Mouse (Mus musculus) hindbrain, embryonic 15.5 days (tissue): Measurements from ENCODE around the gene Zcwpw1. TPM values are rescaled to one million over a fixed set of nuclear protein-coding genes. Genes with fewer than 3 reads are reported as not detected.

Experiments
- ATAC-seq: fragments of 200-750 bp; cut with Nextera tagmentation; 2 replicates; pipeline ENCODE4 v1.8.0; 2017; ENCODE audit warnings: low read depth, moderate number of reproducible peaks, moderate TSS enrichment; ENCODE audit not compliant: low FRiP score
- H3K27ac ChIP-seq: fragments of 300-500 bp; sonication (generic); replicated peaks from 2 replicates; pipeline ENCODE4 v1.5.1; 2015; ENCODE audit warnings: mild to moderate bottlenecking, inconsistent platforms
- H3K27me3 ChIP-seq: fragments of 300-500 bp; sonication (generic); 2 replicates; pipeline ENCODE4 v1.6.1; 2015; ENCODE audit warnings: control low read depth, inconsistent platforms
- H3K36me3 ChIP-seq: fragments of 300-500 bp; sonication (generic); 2 replicates; pipeline ENCODE4 v1.6.1; 2015; ENCODE audit warnings: control low read depth, inconsistent platforms
- H3K4me1 ChIP-seq: fragments of 300-500 bp; sonication (generic); replicated peaks from 2 replicates; pipeline ENCODE4 v1.6.1; 2015; ENCODE audit warnings: control low read depth, inconsistent platforms
- H3K4me2 ChIP-seq: fragments of 300-500 bp; sonication (generic); 2 replicates; pipeline ENCODE4 v1.6.1; 2015; ENCODE audit warnings: moderate library complexity, mild to moderate bottlenecking, inconsistent platforms
- H3K4me3 ChIP-seq: fragments of 300-500 bp; sonication (generic); 2 replicates; pipeline ENCODE4 v1.5.1; 2015; ENCODE audit warnings: mild to moderate bottlenecking, inconsistent platforms
- H3K9ac ChIP-seq: fragments of 300-500 bp; sonication (generic); 2 replicates; pipeline ENCODE4 v1.6.1; 2015; ENCODE audit warnings: inconsistent platforms
- H3K9me3 ChIP-seq: fragments of 300-500 bp; sonication (generic); 2 replicates; pipeline ENCODE4 v1.6.1; 2016; ENCODE audit warnings: control low read depth, inconsistent platforms
- WGBS: fragments of 180-500 bp; shearing (Covaris S2); methylation state at CpG from one replicate; pipeline ENCODE4 v1.1.7; 2015; 5-methylcytosine and 5-hydroxymethylcytosine counted together
- polyA plus RNA-seq: library from polyadenylated mRNA; unstranded; fragments of >200 nt; fragmentation: Nextera tagmentation; extraction: Ambion mirVana; gene quantifications from 2 replicates; pipeline ENCODE4 v1.2.1, GENCODE M21; 2015

Zcwpw1 gene
- polyA plus RNA-seq, 1 experiment from 2014 or later = 12.8 TPM

- ATAC-seq = no peak
- no peak overlapping the region for H3K4me2 ChIP-seq
- H3K4me1 ChIP-seq = peaks cover 20% of the 10 kb centered on the region
- no peak overlapping the region for H3K9ac ChIP-seq
- WGBS = 95% methylated on average over 2 of the region's 2 CpGs
- no peaks in the 10 kb centered on the region; the same call in 1 of the 2 replicates for H3K27me3 ChIP-seq
- H3K9me3 ChIP-seq = no peaks in the 10 kb centered on the region
- no peaks in the 10 kb centered on the region for H3K36me3 ChIP-seq
- H3K4me3 ChIP-seq = no peak overlapping the region
- no peak overlapping the region for H3K27ac ChIP-seq
Measured at GRCm38 (mm10) chr5:137788946-137789531, 1.4 kb downstream of the Zcwpw1 start.

- Histone ChIP-seq H3K27me3 (no peaks in the 10 kb centered on the region; the same call in 1 of the 2 replicates), H3K9ac (no peak overlapping the region), H3K36me3 (no peaks in the 10 kb centered on the region), H3K4me2 (no peak overlapping the region), H3K4me1 (peaks cover 6% of the 10 kb centered on the region), H3K27ac (no peak overlapping the region), H3K9me3 (no peaks in the 10 kb centered on the region), H3K4me3 (no peak overlapping the region)
- no peak for ATAC-seq
Measured at GRCm38 (mm10) chr5:137791553-137791952, 4.0 kb downstream of the Zcwpw1 start.

GRCm38 (mm10) chr5:137796606-137797005, 9.0 kb downstream of the Zcwpw1 start:
- Histone ChIP-seq H3K4me2 (no peak overlapping the region), H3K4me1 (no peaks in the 10 kb centered on the region), H3K4me3 (no peak overlapping the region), H3K9me3 (no peaks in the 10 kb centered on the region), H3K36me3 (no peaks in the 10 kb centered on the region), H3K27me3 (no peaks in the 10 kb centered on the region), H3K9ac (no peak overlapping the region), H3K27ac (no peak overlapping the region)
- no peak for ATAC-seq
- 87% methylated on average over 3 of the region's 3 CpGs for WGBS

- Histone ChIP-seq H3K27ac (no peak overlapping the region), H3K4me2 (no peak overlapping the region), H3K9me3 (no peaks in the 10 kb centered on the region), H3K36me3 (no peaks in the 10 kb centered on the region), H3K4me3 (no peak overlapping the region), H3K9ac (no peak overlapping the region), H3K4me1 (no peaks in the 10 kb centered on the region), H3K27me3 (no peaks in the 10 kb centered on the region)
- ATAC-seq = no peak
- 88% methylated on average over 3 of the region's 3 CpGs for WGBS
Measured at GRCm38 (mm10) chr5:137800917-137801316, 13.3 kb downstream of the Zcwpw1 start.

GRCm38 (mm10) chr5:137806158-137806557, 18.6 kb downstream of the Zcwpw1 start:
- no peaks in the 10 kb centered on the region for H3K4me1 ChIP-seq
- H3K36me3 ChIP-seq = no peaks in the 10 kb centered on the region
- H3K9ac ChIP-seq = no peak overlapping the region
- H3K27me3 ChIP-seq = no peaks in the 10 kb centered on the region
- 79% methylated on average over 1 of the region's 1 CpGs for WGBS
- no peak overlapping the region for H3K27ac ChIP-seq
- no peak overlapping the region for H3K4me3 ChIP-seq
- no peaks in the 10 kb centered on the region for H3K9me3 ChIP-seq
- H3K4me2 ChIP-seq = no peak overlapping the region
- no peak for ATAC-seq

- Histone ChIP-seq H3K27me3 (no peaks in the 10 kb centered on the region), H3K27ac (no peak overlapping the region), H3K4me2 (no peak overlapping the region), H3K36me3 (no peaks in the 10 kb centered on the region), H3K4me1 (no peaks in the 10 kb centered on the region), H3K9ac (no peak overlapping the region), H3K4me3 (no peak overlapping the region), H3K9me3 (no peaks in the 10 kb centered on the region)
- no peak for ATAC-seq
- 91% methylated on average over 5 of the region's 5 CpGs for WGBS
Measured at GRCm38 (mm10) chr5:137808316-137808715, 20.7 kb downstream of the Zcwpw1 start.

GRCm38 (mm10) chr5:137817466-137818222, 30.0 kb downstream of the Zcwpw1 start:
- no peaks in the 10 kb centered on the region for H3K36me3 ChIP-seq
- H3K27me3 ChIP-seq = no peaks in the 10 kb centered on the region
- H3K9me3 ChIP-seq = no peaks in the 10 kb centered on the region
- H3K4me3 ChIP-seq = no peak overlapping the region
- H3K4me2 ChIP-seq = no peak overlapping the region
- 74% methylated on average over 4 of the region's 4 CpGs for WGBS
- no peak overlapping the region for H3K9ac ChIP-seq
- ATAC-seq = no peak
- H3K4me1 ChIP-seq = no peaks in the 10 kb centered on the region
- no peak overlapping the region for H3K27ac ChIP-seq

- no peak for ATAC-seq
- Histone ChIP-seq H3K27ac (no peak overlapping the region), H3K4me2 (no peak overlapping the region), H3K9ac (no peak overlapping the region), H3K4me3 (no peak overlapping the region), H3K9me3 (no peaks in the 10 kb centered on the region), H3K4me1 (no peaks in the 10 kb centered on the region), H3K27me3 (no peaks in the 10 kb centered on the region), H3K36me3 (no peaks in the 10 kb centered on the region)
- 66% methylated on average over 4 of the region's 4 CpGs for WGBS
Measured at GRCm38 (mm10) chr5:137822126-137822525, 34.5 kb downstream of the Zcwpw1 start.

- H3K9me3 ChIP-seq = no peaks in the 10 kb centered on the region
- no peak overlapping the region for H3K4me3 ChIP-seq
- H3K27ac ChIP-seq = no peak overlapping the region
- H3K4me1 ChIP-seq = no peaks in the 10 kb centered on the region
- no peaks in the 10 kb centered on the region for H3K36me3 ChIP-seq
- H3K27me3 ChIP-seq = no peaks in the 10 kb centered on the region
- no peak for ATAC-seq
- H3K4me2 ChIP-seq = no peak overlapping the region
- 73% methylated on average over 1 of the region's 1 CpGs for WGBS
- H3K9ac ChIP-seq = no peak overlapping the region
Measured at GRCm38 (mm10) chr5:137822602-137823001, 35.0 kb downstream of the Zcwpw1 start.

- no peak for ATAC-seq
- no peak overlapping the region for H3K27ac ChIP-seq
- H3K4me3 ChIP-seq = no peak overlapping the region
- no peaks in the 10 kb centered on the region for H3K9me3 ChIP-seq
- 89% methylated on average over 6 of the region's 6 CpGs for WGBS
- H3K4me2 ChIP-seq = no peak overlapping the region
- no peaks in the 10 kb centered on the region for H3K4me1 ChIP-seq
- H3K36me3 ChIP-seq = no peaks in the 10 kb centered on the region
- no peak overlapping the region for H3K9ac ChIP-seq
- H3K27me3 ChIP-seq = no peaks in the 10 kb centered on the region
Measured at GRCm38 (mm10) chr5:137823455-137824045, 36.0 kb downstream of the Zcwpw1 start.

GRCm38 (mm10) chr5:137825030-137825429, 37.4 kb downstream of the Zcwpw1 start:
- H3K4me1 ChIP-seq = no peaks in the 10 kb centered on the region

GRCm38 (mm10) chr5:137825971-137826370, 38.4 kb downstream of the Zcwpw1 start:
- no peaks in the 10 kb centered on the region for H3K36me3 ChIP-seq
- H3K27ac ChIP-seq = no peak overlapping the region
- ATAC-seq = no peak
- no peak overlapping the region for H3K4me2 ChIP-seq
- H3K9ac ChIP-seq = no peak overlapping the region
- no peaks in the 10 kb centered on the region for H3K9me3 ChIP-seq
- WGBS = 78% methylated on average over 2 of the region's 2 CpGs
- H3K4me1 ChIP-seq = no peaks in the 10 kb centered on the region
- no peaks in the 10 kb centered on the region for H3K27me3 ChIP-seq
- no peak overlapping the region for H3K4me3 ChIP-seq

More at GRCm38 (mm10) chr5:137825030-137825429, 37.4 kb downstream of the Zcwpw1 start:
- no peak for ATAC-seq
- no peak overlapping the region for H3K27ac ChIP-seq
- WGBS = 91% methylated on average over 3 of the region's 3 CpGs
- H3K4me2 ChIP-seq = no peak overlapping the region
- H3K27me3 ChIP-seq = no peaks in the 10 kb centered on the region
- no peaks in the 10 kb centered on the region for H3K36me3 ChIP-seq
- no peak overlapping the region for H3K4me3 ChIP-seq
- no peaks in the 10 kb centered on the region for H3K9me3 ChIP-seq
- no peak overlapping the region for H3K9ac ChIP-seq
